Mouse (Mus musculus): ENCODE measurements at regions not wholly inside any gene's neighbourhood (a gene's known extent, or its start where the extent isn't known, plus 50 kb on each side); places are given as distances from the start of the nearest gene placed in this dataset.
"Not testable (repeated sequence)": the region's sequence is repeated elsewhere in the genome, so short reads cannot be mapped to it uniquely, and the experiment has no call there.

GRCm38 (mm10) chr13:75295818-75296217 is 206.2 kb downstream of the Pcsk1 start:
- DNase-seq (ENCODE audit: low read depth, low spot score): no peak
- WGBS: 97% methylated on average over 4 of the region's 4 CpGs

- DNase-seq (ENCODE audit: low read depth, low spot score): no peak
Observed at GRCm38 (mm10) chr13:75319780-75320179, 230.2 kb downstream of the Pcsk1 start.

DNA sequence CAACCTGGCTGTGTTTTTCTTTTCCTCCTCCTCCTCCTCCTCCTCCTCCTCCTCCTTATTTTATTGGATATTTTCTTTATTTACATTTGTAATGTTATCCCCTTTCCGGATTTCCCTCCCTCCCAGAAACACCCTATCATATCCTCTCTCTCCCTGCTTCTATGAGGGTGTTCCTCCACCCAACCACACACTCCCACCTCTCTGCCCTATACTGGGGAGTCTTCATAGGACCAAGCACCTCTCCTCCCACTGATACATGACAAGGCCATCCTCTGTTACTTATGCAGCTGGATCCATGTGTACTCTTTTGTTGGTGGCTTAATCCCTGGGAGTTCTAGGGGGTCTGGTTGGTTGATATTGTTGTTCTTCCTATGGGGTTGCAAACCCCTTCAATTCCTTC is 230.6 kb downstream of the Pcsk1 start:
- 5% methylated on average over 1 of the region's 1 CpGs for WGBS

DNA sequence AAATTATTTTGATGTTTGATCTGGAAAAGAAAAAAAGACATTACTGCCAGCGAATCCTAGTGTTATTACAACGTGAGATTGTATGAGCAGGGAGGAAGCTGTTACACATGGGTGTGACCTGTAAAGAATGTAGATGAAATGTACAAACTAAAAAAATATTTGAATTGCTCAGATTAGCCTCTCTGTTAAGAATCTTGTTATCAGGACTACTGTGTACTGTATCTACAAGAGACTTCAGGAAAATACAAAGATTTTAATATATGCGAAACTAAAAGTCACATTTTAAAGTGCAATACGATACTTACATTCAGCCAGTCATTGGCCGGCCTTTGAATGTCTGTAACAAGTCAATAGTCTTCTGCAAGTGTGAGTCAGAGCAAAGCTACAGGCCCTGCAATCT is 247.4 kb downstream of the Pcsk1 start:
- no peak for DNase-seq (ENCODE audit: low read depth, low spot score)
- WGBS: 40% methylated on average over 5 of the region's 5 CpGs

More for the DNA sequence above, 230.6 kb downstream of the Pcsk1 start:
- DNase-seq (ENCODE audit: low read depth, low spot score): no peak

DNA sequence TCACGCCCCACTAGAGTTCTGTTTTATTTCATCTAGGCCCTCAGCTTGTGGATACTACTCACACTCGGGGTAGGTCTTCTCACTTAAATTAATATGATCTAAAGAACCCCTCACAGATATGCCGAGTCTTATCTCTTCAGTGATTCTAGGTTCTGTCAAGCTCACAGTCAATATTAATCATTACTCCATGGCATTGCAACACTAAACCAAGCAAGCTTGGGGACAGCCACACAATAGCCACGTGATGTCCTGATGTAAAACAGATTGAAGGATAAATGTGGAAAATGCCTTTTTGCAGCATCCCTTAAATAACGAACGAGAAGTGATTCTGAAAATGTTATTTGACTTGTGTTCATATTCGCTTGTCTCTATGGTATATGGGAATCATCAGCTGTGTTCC is 253.8 kb downstream of the Pcsk1 start:
- no peak for DNase-seq (ENCODE audit: low read depth, low spot score)
- 79% methylated on average over 7 of the region's 7 CpGs for WGBS

GRCm38 (mm10) chr13:75366723-75367426 is 277.2 kb downstream of the Pcsk1 start:
- 69% methylated on average over 3 of the region's 3 CpGs for WGBS
- DNase-seq (ENCODE audit: low read depth, low spot score): no peak

- 71% methylated on average over 7 of the region's 7 CpGs for WGBS
- DNase-seq (ENCODE audit: low read depth, low spot score): no peak
Observed at GRCm38 (mm10) chr13:75368249-75368800, 278.7 kb downstream of the Pcsk1 start.

- not testable (repeated sequence) for DNase-seq (ENCODE audit: low read depth, low spot score)
- 89% methylated on average over 3 of the region's 3 CpGs for WGBS
Observed at GRCm38 (mm10) chr13:75377100-75377499, 287.5 kb downstream of the Pcsk1 start.

DNA sequence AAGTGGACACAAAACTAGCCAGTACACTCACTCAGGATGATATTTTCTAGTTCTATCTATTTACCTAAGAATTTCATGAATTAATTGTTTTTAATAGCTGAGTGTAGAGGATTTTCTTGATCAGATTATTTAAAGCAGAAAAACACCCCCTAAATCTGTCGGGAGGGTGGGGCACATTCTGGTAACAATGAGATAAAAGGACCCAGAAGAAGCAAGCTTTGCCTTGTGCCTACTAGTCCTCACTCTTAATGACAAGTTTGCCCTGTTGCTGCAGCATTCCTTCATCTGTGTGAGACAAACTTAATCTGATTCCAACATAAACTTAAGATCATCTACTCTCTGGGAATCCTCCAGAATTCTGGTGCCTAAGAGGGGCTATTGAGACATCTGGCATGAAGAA is 288.1 kb downstream of the Pcsk1 start:
- DNase-seq (ENCODE audit: low read depth, low spot score): no peak
- WGBS: 84% methylated on average over 1 of the region's 1 CpGs

- 43% methylated on average over 4 of the region's 4 CpGs for WGBS
- DNase-seq (ENCODE audit: low read depth, low spot score): no peak
Observed at GRCm38 (mm10) chr13:75384631-75385340, 295.2 kb downstream of the Pcsk1 start.

GRCm38 (mm10) chr13:75389211-75389610 is 299.6 kb downstream of the Pcsk1 start:
- WGBS: 45% methylated on average over 1 of the region's 1 CpGs
- DNase-seq (ENCODE audit: low read depth, low spot score): no peak

DNA sequence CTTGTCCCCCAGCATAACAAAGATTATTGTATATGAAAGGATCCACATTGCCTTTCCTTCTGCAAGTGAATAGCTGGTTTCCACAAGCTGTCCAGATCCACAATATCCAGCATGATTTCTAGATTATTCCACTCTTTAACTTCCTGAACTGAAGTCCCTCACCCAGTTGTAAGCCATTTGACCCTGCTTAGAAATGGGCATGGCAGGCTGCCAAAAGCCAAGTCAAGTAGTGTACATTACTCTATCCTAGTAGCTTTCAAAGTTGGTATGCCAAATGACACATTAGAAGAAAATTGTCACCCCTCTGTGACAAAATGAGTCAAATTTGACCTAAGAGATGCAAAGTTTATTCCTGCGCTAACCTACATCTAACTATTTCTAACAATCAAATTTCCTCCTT is 300.6 kb downstream of the Pcsk1 start:
- DNase-seq (ENCODE audit: low read depth, low spot score): no peak
- WGBS: 95% methylated on average over 1 of the region's 1 CpGs

DNA sequence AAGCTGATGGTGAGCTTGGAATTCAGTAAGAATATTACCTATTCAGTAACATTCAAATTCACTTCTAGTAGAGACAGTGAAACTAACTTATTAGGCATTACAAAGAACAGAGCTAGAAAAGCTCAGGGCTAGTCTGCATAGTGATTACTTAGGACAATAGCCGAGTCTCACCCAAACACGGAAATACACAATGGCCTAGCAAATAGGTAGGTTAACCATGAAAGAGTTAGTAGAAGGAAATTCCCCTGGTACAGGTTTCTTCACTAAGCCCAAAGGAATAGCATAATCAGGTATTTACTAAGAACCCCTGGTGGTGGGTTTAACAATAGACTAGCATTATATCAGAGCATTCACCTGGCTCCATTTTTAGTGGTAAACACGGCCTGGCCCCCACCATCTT is 306.7 kb upstream of the Ell2 start:
- 89% methylated on average over 3 of the region's 3 CpGs for WGBS
- not testable (repeated sequence) for DNase-seq (ENCODE audit: low read depth, low spot score)

DNA sequence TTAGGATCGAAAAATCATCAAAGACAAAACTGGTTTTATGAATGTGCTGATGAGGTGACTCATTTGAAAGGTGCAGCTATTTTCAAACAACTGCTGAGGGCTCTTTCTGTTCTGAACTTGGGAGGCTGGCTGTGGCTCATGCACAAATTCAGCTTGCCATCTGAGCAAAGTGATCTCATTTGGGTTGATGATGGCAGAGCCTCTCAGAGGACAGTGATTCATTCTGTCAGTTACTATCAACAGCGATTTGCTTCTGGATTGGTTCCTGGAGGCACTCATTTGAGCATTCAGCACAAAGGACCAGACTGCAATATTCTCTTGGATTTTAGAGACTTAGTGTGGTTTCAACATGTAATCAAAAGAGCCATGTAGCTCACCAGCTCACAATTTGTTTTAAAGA is 285.8 kb upstream of the Ell2 start:
- 45% methylated on average over 2 of the region's 2 CpGs for WGBS
- DNase-seq (ENCODE audit: low read depth, low spot score): no peak

- DNase-seq (ENCODE audit: low read depth, low spot score): no peak
- WGBS: 80% methylated on average over 3 of the region's 3 CpGs
Observed at GRCm38 (mm10) chr13:75426971-75427370, 279.6 kb upstream of the Ell2 start.

GRCm38 (mm10) chr13:75439170-75439569 is 267.4 kb upstream of the Ell2 start:
- no peak for DNase-seq (ENCODE audit: low read depth, low spot score)
- 48% methylated on average over 2 of the region's 2 CpGs for WGBS

DNA sequence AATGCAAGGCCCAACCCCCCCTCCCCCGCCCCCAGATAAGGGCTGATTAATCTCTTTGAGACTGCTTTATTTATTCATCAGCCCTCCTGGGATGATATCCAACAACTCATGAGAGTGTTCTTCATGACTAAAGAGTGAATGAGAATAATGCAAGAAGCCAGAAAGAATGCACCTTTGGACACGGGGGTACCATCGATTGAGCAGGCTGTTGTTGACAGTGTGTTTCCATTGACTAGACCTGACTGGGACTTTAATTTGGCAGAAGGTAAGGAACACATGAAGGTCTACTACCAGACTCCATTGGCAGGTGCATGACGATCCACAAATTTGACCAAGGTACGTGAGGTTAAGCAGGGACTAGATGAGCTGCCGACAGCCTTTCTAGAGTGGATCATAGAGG is 266.5 kb upstream of the Ell2 start:
- no peak for DNase-seq (ENCODE audit: low read depth, low spot score)
- 94% methylated on average over 6 of the region's 6 CpGs for WGBS

DNA sequence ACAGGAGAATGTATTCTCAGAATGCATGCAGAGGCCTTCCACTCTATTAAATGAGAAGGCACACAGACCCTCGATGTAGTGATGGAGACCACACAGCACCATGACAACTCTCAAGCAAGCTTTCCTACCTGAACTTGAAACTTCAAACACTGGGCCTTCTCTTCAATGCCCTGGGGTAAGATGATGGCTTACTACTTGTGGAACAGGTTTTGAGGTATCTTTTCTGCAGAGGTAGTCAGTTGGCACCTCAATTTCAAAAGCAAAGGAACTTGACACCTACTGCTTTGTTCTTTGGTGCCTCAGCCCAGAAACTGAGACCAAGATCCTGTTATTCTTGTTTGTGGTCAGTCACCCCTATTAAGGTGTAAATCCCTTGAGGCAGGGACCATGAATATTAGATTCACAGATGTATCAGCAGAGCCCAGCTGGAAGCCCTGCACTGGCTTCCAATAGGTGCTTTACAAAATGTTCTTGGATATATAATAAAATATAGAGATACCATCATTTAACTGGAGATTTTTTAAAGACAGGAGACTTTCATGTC is 246.2 kb upstream of the Ell2 start:
- DNase-seq (ENCODE audit: low read depth, low spot score): no peak
- 58% methylated on average over 1 of the region's 1 CpGs for WGBS

DNA sequence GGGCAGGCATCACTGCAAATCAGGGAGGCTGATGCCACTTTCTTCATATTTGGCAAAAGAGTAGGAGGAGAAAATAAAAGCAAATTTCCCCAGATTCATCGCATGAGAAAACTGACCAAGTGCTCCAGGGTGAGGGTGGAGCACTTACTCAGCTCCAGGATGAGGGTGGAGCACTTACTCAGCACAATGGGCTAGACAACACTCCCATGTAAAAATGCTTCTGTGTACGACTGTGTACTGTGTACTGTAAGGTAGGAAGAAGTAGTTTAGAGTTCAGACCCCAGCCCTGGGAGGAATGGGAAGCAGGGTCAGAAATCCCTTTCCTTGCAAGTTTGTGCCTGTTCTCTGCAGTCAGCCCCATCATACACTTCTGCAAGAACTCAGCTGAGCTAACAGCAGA is 245.3 kb upstream of the Ell2 start:
- DNase-seq (ENCODE audit: low read depth, low spot score): no peak
- WGBS: 47% methylated on average over 2 of the region's 2 CpGs

- 73% methylated on average over 2 of the region's 2 CpGs for WGBS
- no peak for DNase-seq (ENCODE audit: low read depth, low spot score)
Observed at GRCm38 (mm10) chr13:75467225-75467624, 239.3 kb upstream of the Ell2 start.
